Mouse (Mus musculus) layer of hippocampus, postnatal 14 days (tissue): ENCODE data around the gene Sart1. TPM values are rescaled to one million over a fixed set of nuclear protein-coding genes. Genes with fewer than 3 reads are reported as not detected.
"Not testable (repeated sequence)": the region's sequence is repeated elsewhere in the genome, so short reads cannot be mapped to it uniquely, and the experiment has no call there.

ENCODE experiments used
- DNase-seq, 2 experiments: peaks; one replicate each; pipeline ENCODE4 v3.0.0; 2021 to 2022; ENCODE audit warnings: low spot score in 2 of 2, mixed read lengths in 1 of 2
- total RNA-seq, 2 experiments: library from RNA; stranded (reverse); gene quantifications; 2 replicates each; pipeline ENCODE4 v1.2.3; 2021

Sart1 gene
- total RNA-seq, 2 experiments from 2014 or later: 81.1 to 91.5 TPM

GRCm38 (mm10) chr19:5374177-5374576 lies 14.3 kb downstream of the Sart1 start:
- DNase-seq: no peak

- DNase-seq: no peak
Observed at GRCm38 (mm10) chr19:5372724-5373123, 15.8 kb downstream of the Sart1 start.

GRCm38 (mm10) chr19:5370932-5371331 lies 17.6 kb downstream of the Sart1 start:
- DNase-seq: no peak

- DNase-seq: no peak
Observed at GRCm38 (mm10) chr19:5367455-5367854, 21.0 kb downstream of the Sart1 start.

GRCm38 (mm10) chr19:5367053-5367359 lies 21.5 kb downstream of the Sart1 start, which contains the start of gene Banf1:
TSS of gene Banf1 (minus strand) at chr19:5367168.
- no peak for DNase-seq

GRCm38 (mm10) chr19:5366175-5367052 lies 22.1 kb downstream of the Sart1 start, which contains the start of gene Eif1ad:
TSS of gene Eif1ad (plus strand) at chr19:5366741.
- DNase-seq: peak; percentile 96 to 99

GRCm38 (mm10) chr19:5365751-5366150 lies 22.8 kb downstream of the Sart1 start:
- no peak for DNase-seq

- DNase-seq: no peak
Observed at GRCm38 (mm10) chr19:5364124-5364523, 24.4 kb downstream of the Sart1 start.

GRCm38 (mm10) chr19:5362186-5362585 lies 26.3 kb downstream of the Sart1 start:
- DNase-seq: no peak

GRCm38 (mm10) chr19:5356080-5356479 lies 32.4 kb downstream of the Sart1 start:
- no peak for DNase-seq

GRCm38 (mm10) chr19:5353609-5354008 lies 34.9 kb downstream of the Sart1 start:
- no peak for DNase-seq

- DNase-seq: not testable (repeated sequence)
Observed at GRCm38 (mm10) chr19:5349502-5349873, 39.0 kb downstream of the Sart1 start, which contains the start of gene Cst6. TSS of gene Cst6 (minus strand) at chr19:5349574.

- peak; percentile 30 to 40 for DNase-seq
Observed at GRCm38 (mm10) chr19:5348526-5349501, 39.7 kb downstream of the Sart1 start.

- DNase-seq: no peak
Observed at GRCm38 (mm10) chr19:5348064-5348463, 40.4 kb downstream of the Sart1 start.

GRCm38 (mm10) chr19:5345297-5346131 lies 43.0 kb downstream of the Sart1 start:
- DNase-seq: no peak

- DNase-seq: no peak
Observed at GRCm38 (mm10) chr19:5341360-5341759, 47.1 kb downstream of the Sart1 start.

GRCm38 (mm10) chr19:5337975-5338374 lies 50.5 kb downstream of the Sart1 start:
- DNase-seq: peak; percentile 56 to 69

GRCm38 (mm10) chr19:5335441-5335840 lies 53.1 kb downstream of the Sart1 start, which contains the start of gene Catsper1:
TSS of gene Catsper1 (plus strand) at chr19:5335741.
- no peak for DNase-seq

GRCm38 (mm10) chr19:5334741-5335140 lies 53.8 kb downstream of the Sart1 start:
- no peak for DNase-seq

- no peak for DNase-seq
Observed at GRCm38 (mm10) chr19:5327970-5328369, 60.5 kb downstream of the Sart1 start.
